Comparison of ENCODE assay signal across 1 mouse cellular context in the genomic region with DNA sequence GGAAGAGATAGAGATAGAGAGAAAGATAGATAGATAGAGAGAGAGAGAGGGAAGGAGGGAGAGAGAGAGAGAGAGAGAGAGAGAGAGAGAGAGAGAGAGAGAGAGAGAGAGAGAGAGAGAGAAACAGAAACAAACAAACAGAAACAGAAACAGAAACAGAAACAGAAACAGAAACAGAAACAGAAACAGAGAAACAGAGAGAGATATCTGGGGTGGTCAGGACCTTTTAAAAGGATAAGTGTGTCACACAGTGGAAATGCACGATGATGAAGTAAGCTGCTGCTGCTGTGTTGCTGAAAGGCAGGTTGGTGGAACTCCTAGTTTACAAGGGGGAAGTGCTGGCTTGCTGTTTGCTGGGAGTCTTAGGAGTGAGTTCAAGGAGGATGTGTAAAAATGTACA.
TF ChIP-seq lines count a peak whose summit lies in the region.

No protein-coding gene starts in this region.

TF ChIP-seq in MEL, 35 proteins besides CTCF, POLR2A, EP300 and RAD21 (continued from another document):
- no peak for TF ChIP-seq NRF1 (IDR thresholded peaks at IDR 0.05; ENCODE audit: insufficient read depth, low read depth, low read length, poor library complexity, severe bottlenecking)
